Mouse (Mus musculus) gastrocnemius, adult 2 months (tissue): ENCODE measurements around the gene Usp29. TPM values are rescaled to one million over a fixed set of nuclear protein-coding genes. Genes with fewer than 3 reads are reported as not detected.
A peak's percentile ranks its signal among the peaks of the same experiment; 100 is the strongest.

Experiments
- DNase-seq: peaks from one replicate; pipeline ENCODE4 v3.0.0; 2022
- H3K27ac ChIP-seq: fragments of 200-600 bp; 2 replicates; pipeline ENCODE4 v1.8.1; 2022; ENCODE audit warnings: mild to moderate bottlenecking
- H3K4me3 ChIP-seq: fragments of 200-600 bp; 2 replicates; pipeline ENCODE4 v1.8.1; 2022; ENCODE audit warnings: mild to moderate bottlenecking, moderate library complexity
- CTCF ChIP-seq: fragments of 200-600 bp; IDR thresholded peaks from 2 replicates; pipeline ENCODE4 v1.8.1; 2022; ENCODE audit warnings: antibody characterized with exemption, mild to moderate bottlenecking, moderate library complexity
- intact Hi-C: fragments of 180-260 bp; cut with DNase I; formaldehyde crosslinking; loops from one replicate; pipeline ENCODE4 v1.15.1; 2025
- total RNA-seq, 2 experiments: library from RNA; stranded (reverse); gene quantifications; 2 replicates each; pipeline ENCODE4 v1.2.3; 2021

Gene Usp29
- total RNA-seq, 2 experiments from 2014 or later, result 0.05 to 0.14 TPM

- Histone ChIP-seq H3K27ac (no peak overlapping the region), H3K4me3 (no peak overlapping the region)
- TF ChIP-seq CTCF, result no peak
- intact Hi-C loops, result no loop called here
- no peak for DNase-seq
These were observed 107.0 kb downstream of the Usp29 start for GRCm38 (mm10) chr7:6837297-6837925.

GRCm38 (mm10) chr7:6837926-6838554 is 107.7 kb downstream of the Usp29 start:
- no peak overlapping the region for H3K27ac ChIP-seq
- H3K4me3 ChIP-seq, result no peak overlapping the region
- no peak for DNase-seq
- intact Hi-C loops, result no loop called here
- TF ChIP-seq CTCF, result no peak

DNA sequence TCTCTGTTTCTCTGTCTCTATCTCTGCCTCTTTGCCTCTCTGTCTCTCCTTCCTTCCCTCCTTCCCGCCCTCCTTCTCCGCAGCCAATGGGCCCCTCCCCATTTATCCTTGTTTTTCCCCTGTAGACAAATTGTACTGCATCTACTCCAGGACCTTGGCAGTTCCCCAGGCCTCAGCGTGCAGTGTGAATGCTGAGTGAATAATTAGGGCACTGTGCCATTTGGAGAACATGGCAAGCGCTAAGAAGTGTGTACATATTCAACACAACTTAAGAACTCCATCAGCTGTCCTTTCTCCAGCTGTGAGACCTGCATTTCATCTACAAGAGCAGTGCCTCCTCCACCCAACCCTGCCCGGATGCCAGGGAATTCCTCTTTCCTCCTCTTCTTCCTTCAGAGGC is 110.5 kb downstream of the Usp29 start:
- intact Hi-C loops, result no loop called here
- peak; percentile 35 for DNase-seq
- no peak overlapping the region for H3K4me3 ChIP-seq
- H3K27ac ChIP-seq, result no peak overlapping the region
- TF ChIP-seq CTCF, result no peak

GRCm38 (mm10) chr7:6849495-6849894 is 119.1 kb downstream of the Usp29 start:
- H3K27ac ChIP-seq, result no peak overlapping the region
- no peak for DNase-seq
- intact Hi-C loops, result no loop called here
- TF ChIP-seq CTCF, result no peak
- no peak overlapping the region for H3K4me3 ChIP-seq

GRCm38 (mm10) chr7:6850321-6850720 is 119.9 kb downstream of the Usp29 start:
- no peak overlapping the region for H3K27ac ChIP-seq
- no peak for TF ChIP-seq CTCF
- intact Hi-C loops, result no loop called here
- DNase-seq, result no peak
- no peak overlapping the region for H3K4me3 ChIP-seq

GRCm38 (mm10) chr7:6851256-6851655 is 120.9 kb downstream of the Usp29 start:
- intact Hi-C loops, result no loop called here

DNA sequence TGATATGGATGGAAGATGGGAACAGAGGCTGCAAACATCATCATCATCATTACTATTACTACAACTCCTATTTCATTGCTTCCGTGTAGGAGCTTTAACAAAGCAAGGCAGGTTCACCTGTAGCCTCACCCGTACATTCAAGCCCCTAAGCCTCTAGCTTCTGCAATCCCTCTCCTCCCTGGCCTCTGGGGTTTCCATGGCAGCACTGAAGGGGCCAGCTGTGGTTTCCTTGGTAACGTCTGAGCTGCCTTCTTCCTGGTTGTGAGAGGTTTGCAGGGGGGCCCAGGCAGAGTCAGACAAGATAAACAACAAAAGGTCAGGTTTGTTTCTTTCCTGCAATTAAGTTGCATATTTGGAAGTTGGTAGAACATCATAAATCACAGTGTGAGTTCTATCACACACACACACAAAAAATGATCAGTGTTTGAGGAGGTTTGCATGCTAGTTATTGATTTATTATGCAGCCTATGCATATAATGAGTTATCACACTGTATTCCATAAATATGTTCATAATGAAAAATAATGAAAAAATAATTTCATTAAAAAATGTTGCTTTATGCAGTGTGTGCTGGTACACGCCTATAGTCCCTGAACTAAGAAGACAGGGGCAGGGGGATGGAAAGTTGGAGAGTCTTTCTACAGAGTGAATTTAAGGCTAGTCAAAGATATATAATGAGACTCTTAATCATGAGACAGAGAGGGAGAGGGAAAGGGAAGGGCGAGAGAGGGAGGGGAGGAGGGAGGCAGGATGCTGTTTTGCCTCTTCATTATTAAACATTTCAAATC is 121.5 kb downstream of the Usp29 start:
- TF ChIP-seq CTCF, result no peak
- no peak for DNase-seq
- H3K4me3 ChIP-seq, result no peak overlapping the region
- intact Hi-C loops, result no loop called here
- H3K27ac ChIP-seq, result no peak overlapping the region

More at GRCm38 (mm10) chr7:6851256-6851655, 120.9 kb downstream of the Usp29 start:
- no peak for DNase-seq
- no peak overlapping the region for H3K27ac ChIP-seq
- no peak for TF ChIP-seq CTCF
- H3K4me3 ChIP-seq, result no peak overlapping the region

- TF ChIP-seq CTCF, result no peak
These were observed 125.4 kb downstream of the Usp29 start for GRCm38 (mm10) chr7:6855613-6856405.

DNA sequence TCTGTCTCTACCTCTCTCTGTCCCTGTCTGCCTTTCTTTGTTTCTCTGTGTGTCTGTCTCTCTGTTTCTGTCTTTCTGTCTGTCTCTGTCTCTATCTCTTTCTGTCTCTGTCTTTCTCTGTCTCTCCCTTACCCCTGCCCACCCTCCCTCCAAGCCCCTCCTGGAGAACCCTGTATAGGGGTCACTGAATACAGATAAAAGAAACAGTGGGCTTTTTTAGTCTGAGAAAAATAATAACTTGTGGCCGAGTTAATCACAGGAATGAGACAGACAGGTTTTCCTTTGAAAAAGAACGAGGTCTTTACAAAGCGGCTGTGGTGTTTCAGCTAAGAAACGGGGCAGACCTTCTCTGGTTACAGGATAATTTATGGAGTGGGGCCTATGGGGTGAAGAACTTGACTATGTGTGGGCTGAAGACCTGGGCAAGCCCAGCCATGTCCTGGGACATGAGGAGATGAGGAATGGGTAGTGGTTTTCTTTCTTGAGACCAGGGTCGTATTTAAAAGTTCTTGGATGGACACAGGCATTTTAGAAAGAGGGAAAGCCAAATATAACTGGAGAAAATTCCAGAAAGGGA is 128.4 kb downstream of the Usp29 start:
- Histone ChIP-seq H3K27ac (no peak overlapping the region), H3K4me3 (no peak overlapping the region)
- DNase-seq, result no peak
- no peak for TF ChIP-seq CTCF
- intact Hi-C loops, result no loop called here

More at GRCm38 (mm10) chr7:6855613-6856405, 125.4 kb downstream of the Usp29 start:
- no peak for DNase-seq
- Histone ChIP-seq H3K27ac (no peak overlapping the region), H3K4me3 (no peak overlapping the region)
- intact Hi-C loops, result no loop called here

- TF ChIP-seq CTCF, result no peak
- no peak overlapping the region for H3K4me3 ChIP-seq
- no peak for DNase-seq
- no peak overlapping the region for H3K27ac ChIP-seq
- intact Hi-C loops, result no loop called here
These were observed 130.3 kb downstream of the Usp29 start for GRCm38 (mm10) chr7:6860689-6861088.

DNA sequence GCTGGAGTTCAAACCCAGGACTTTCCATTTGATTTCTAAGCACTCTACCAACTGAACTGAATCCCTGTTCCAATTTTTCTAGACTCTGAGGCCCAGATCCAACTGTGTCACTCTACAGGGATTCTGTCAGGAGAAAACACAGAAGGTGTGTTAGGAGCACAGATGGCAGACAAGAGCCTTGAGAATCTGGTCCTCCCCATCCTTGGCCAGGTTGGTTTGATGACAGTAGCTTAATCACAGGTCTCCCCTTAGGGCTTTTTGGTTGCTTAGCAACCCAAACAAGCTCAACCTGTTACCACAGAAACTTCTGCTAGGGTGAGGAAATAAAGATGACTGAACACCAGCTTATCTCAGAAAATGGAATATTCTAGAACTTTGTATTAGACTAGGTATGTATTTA is 136.0 kb downstream of the Usp29 start:
- TF ChIP-seq CTCF, result no peak
- intact Hi-C loops, result no loop called here
- H3K4me3 ChIP-seq, result no peak overlapping the region

GRCm38 (mm10) chr7:6868831-6869230 is 138.5 kb downstream of the Usp29 start:
- intact Hi-C loops, result no loop called here
- Histone ChIP-seq H3K27ac (no peak overlapping the region), H3K4me3 (no peak overlapping the region)
- no peak for DNase-seq
- TF ChIP-seq CTCF, result no peak

More for the DNA sequence above, 136.0 kb downstream of the Usp29 start:
- no peak overlapping the region for H3K27ac ChIP-seq
- DNase-seq, result no peak
